ENCODE assay signal across 28 mouse cellular contexts in the genomic region with DNA sequence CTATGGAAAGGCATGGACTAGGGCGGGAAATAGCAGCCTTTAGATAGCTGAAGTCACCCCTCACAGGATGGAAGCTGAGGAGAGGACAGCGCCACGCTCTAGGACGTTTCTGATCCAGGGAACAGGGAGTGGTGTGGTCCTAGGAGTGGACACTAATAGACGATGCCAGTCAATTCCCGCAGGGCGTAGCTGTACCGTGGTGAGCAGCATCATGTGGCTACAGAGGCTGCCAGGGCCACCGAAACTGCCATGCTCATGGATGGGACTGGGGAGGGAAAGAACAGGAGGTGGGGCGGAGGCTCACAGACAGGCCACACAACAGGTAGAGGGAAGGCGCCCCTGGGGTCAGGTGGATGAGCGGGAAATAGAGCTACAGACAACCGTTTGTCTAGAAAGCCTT.
A peak's percentile ranks its signal among the peaks of the same experiment; 100 is the strongest.
DNase-seq lines count a peak whose midpoint lies in the region; ATAC-seq and TF ChIP-seq lines count a peak whose summit lies in the region.
"Had no signal": no experiment of that assay in that cellular context is flagged by ENCODE, and none has a peak within 500 bp of the region (broad histone marks: within the 10 kb centered on the region; RNA-seq: fewer than 3 reads in every experiment).

No protein-coding gene starts in this region.

- H3K9ac ChIP-seq in forebrain, embryonic 15.5 days (replicated peaks) = no peak overlapping the region
- H3K9ac ChIP-seq in heart, embryonic 13.5 days = no peak overlapping the region
- H3K9ac ChIP-seq in liver, embryonic 12.5 days = no peak overlapping the region
- no peak overlapping the region for H3K9ac ChIP-seq in liver, embryonic 15.5 days
- H3K9ac ChIP-seq: embryonic facial prominence, embryonic 13.5 days; forebrain, embryonic 12.5 days; kidney, embryonic 15.5 days; limb, embryonic 12.5 days; liver, embryonic 14.5 days; lung, embryonic 15.5 days; midbrain, embryonic 15.5 days; neural tube, embryonic 15.5 days; stomach, embryonic 15.5 days had no signal

- no peak overlapping the region for H3K4me2 ChIP-seq in forebrain, embryonic 15.5 days (replicated peaks)
- no peak overlapping the region for H3K4me2 ChIP-seq in heart, embryonic 13.5 days
- H3K4me2 ChIP-seq in liver, embryonic 12.5 days = peak overlapping the region; percentile 41
- H3K4me2 ChIP-seq in liver, embryonic 15.5 days = 0 out of 2 replicates have a peak overlapping the region, but pooled peaks have one; percentile 20
- H3K4me2 ChIP-seq: embryonic facial prominence, embryonic 13.5 days; forebrain, embryonic 12.5 days; kidney, embryonic 15.5 days; limb, embryonic 12.5 days; lung, embryonic 15.5 days; midbrain, embryonic 15.5 days; neural tube, embryonic 15.5 days; stomach, embryonic 15.5 days had no signal

- TF ChIP-seq CTCF in left cerebral cortex, adult 2 months (IDR thresholded peaks at IDR 0.05) = no peak

- 92% methylated on average over 13 of the region's 13 CpGs for WGBS in forebrain, embryonic 10.5 days
- 90% methylated on average over 13 of the region's 13 CpGs for WGBS in forebrain, embryonic 15.5 days
- 77% methylated on average over 13 of the region's 13 CpGs for WGBS in heart, embryonic 13.5 days
- 77% methylated on average over 13 of the region's 13 CpGs for WGBS in liver, embryonic 12.5 days (ENCODE audit: insufficient replicate concordance)
- WGBS in liver, embryonic 15.5 days (ENCODE audit: insufficient replicate concordance) = 81% methylated on average over 13 of the region's 13 CpGs

- intact Hi-C loops in heart, postnatal 14 days (cut with DNase I) = no loop called here
- intact Hi-C loops in left cerebral cortex, adult 2 months (cut with DNase I) = no loop called here

- no peak overlapping the region for H3K4me3 ChIP-seq in forebrain, embryonic 10.5 days
- H3K4me3 ChIP-seq in forebrain, embryonic 15.5 days = no peak overlapping the region
- H3K4me3 ChIP-seq in heart, embryonic 13.5 days = no peak overlapping the region
- no peak overlapping the region for H3K4me3 ChIP-seq in liver, embryonic 12.5 days
- H3K4me3 ChIP-seq in liver, embryonic 15.5 days (replicated peaks) = no peak overlapping the region
- no peak overlapping the region for H3K4me3 ChIP-seq in left cerebral cortex, adult 2 months
- H3K4me3 ChIP-seq: embryonic facial prominence, embryonic 13.5 days; erythroblast, embryonic 14.5 days; forebrain, embryonic 12.5 days; heart, adult 2 months; kidney, embryonic 15.5 days; limb, embryonic 12.5 days; lung, embryonic 15.5 days; midbrain, embryonic 15.5 days; neural tube, embryonic 15.5 days; stomach, embryonic 15.5 days had no signal

- peaks cover 73% of the 10 kb centered on the region for H3K4me1 ChIP-seq in forebrain, embryonic 10.5 days
- H3K4me1 ChIP-seq in forebrain, embryonic 15.5 days = peaks cover 41% of the 10 kb centered on the region
- H3K4me1 ChIP-seq in heart, embryonic 13.5 days = peaks cover 62% of the 10 kb centered on the region
- peaks cover 41% of the 10 kb centered on the region for H3K4me1 ChIP-seq in liver, embryonic 12.5 days
- peaks cover 35% of the 10 kb centered on the region for H3K4me1 ChIP-seq in liver, embryonic 15.5 days (replicated peaks)

- DNase-seq in forebrain, embryonic 10.5 days (ENCODE audit: extremely low spot score, low spot score) = no peak
- no peak for DNase-seq in heart, postnatal 14 days
- DNase-seq in liver = no peak
- no peak for DNase-seq in left cerebral cortex, adult 2 months (ENCODE audit: extremely low spot score in 1 of 2, low spot score in 2 of 2)
- DNase-seq: adrenal gland, postnatal 25 days; cerebellum, adult 11-12 months; embryo, embryonic 11 days; gastrocnemius, postnatal 36 days; heart, adult 2 months; kidney, adult 18-20 months; kidney, postnatal 25 days; right cerebral cortex, postnatal 25 days had no signal

- H3K27me3 ChIP-seq in forebrain, embryonic 10.5 days (ENCODE audit: poor library complexity, severe bottlenecking) = no peaks in the 10 kb centered on the region
- H3K27me3 ChIP-seq in forebrain, embryonic 15.5 days = no peaks in the 10 kb centered on the region
- H3K27me3 ChIP-seq in heart, embryonic 13.5 days (replicated peaks) = no peaks in the 10 kb centered on the region
- H3K27me3 ChIP-seq in liver, embryonic 12.5 days (replicated peaks) = no peaks in the 10 kb centered on the region
- no peaks in the 10 kb centered on the region for H3K27me3 ChIP-seq in liver, embryonic 15.5 days
- H3K27me3 ChIP-seq: embryonic facial prominence, embryonic 13.5 days; forebrain, embryonic 12.5 days; kidney, embryonic 15.5 days; limb, embryonic 12.5 days; lung, embryonic 15.5 days; midbrain, embryonic 15.5 days; neural tube, embryonic 15.5 days; stomach, embryonic 15.5 days had no signal

- peak overlapping the region; percentile 45 for H3K27ac ChIP-seq in forebrain, embryonic 10.5 days
- no peak overlapping the region for H3K27ac ChIP-seq in forebrain, embryonic 15.5 days (replicated peaks)
- H3K27ac ChIP-seq in heart, embryonic 13.5 days (replicated peaks) = 0 out of 2 replicates have a peak overlapping the region, but pooled peaks have one; percentile 3
- H3K27ac ChIP-seq in liver, embryonic 12.5 days = no peak overlapping the region
- H3K27ac ChIP-seq in liver, embryonic 15.5 days (replicated peaks) = no peak overlapping the region
- H3K27ac ChIP-seq in left cerebral cortex, adult 2 months = no peak overlapping the region
- H3K27ac ChIP-seq: heart, adult 2 months; kidney, embryonic 15.5 days; limb, embryonic 12.5 days; liver, embryonic 14.5 days; lung, embryonic 15.5 days; midbrain, embryonic 15.5 days; neural tube, embryonic 15.5 days; stomach, embryonic 15.5 days had no signal

- H3K36me3 ChIP-seq in forebrain, embryonic 10.5 days (replicated peaks) = peaks cover 17% of the 10 kb centered on the region; the same call in 1 of the 2 replicates
- H3K36me3 ChIP-seq in forebrain, embryonic 15.5 days = no peaks in the 10 kb centered on the region
- peaks cover 8% of the 10 kb centered on the region for H3K36me3 ChIP-seq in heart, embryonic 13.5 days
- no peaks in the 10 kb centered on the region for H3K36me3 ChIP-seq in liver, embryonic 12.5 days
- no peaks in the 10 kb centered on the region for H3K36me3 ChIP-seq in liver, embryonic 15.5 days (replicated peaks)
- H3K36me3 ChIP-seq: kidney, embryonic 15.5 days; lung, embryonic 15.5 days; midbrain, embryonic 15.5 days; neural tube, embryonic 15.5 days had no signal

- no peak for ATAC-seq in forebrain, embryonic 15.5 days (replicated peaks)
- ATAC-seq in heart, embryonic 13.5 days (ENCODE audit: extremely low read depth, insufficient number of reproducible peaks, low FRiP score, low TSS enrichment) = no peak
- ATAC-seq in liver, embryonic 12.5 days = no peak; the same call in 1 of the 2 replicates
- ATAC-seq in liver, embryonic 15.5 days (ENCODE audit: insufficient read depth) = no peak
- ATAC-seq: CD4-positive, CD25-positive, alpha-beta regulatory T cell, adult 4 months; hindbrain, embryonic 16.5 days; midbrain, embryonic 15.5 days had no signal

- peaks cover 4% of the 10 kb centered on the region; the same call in 1 of the 2 replicates for H3K9me3 ChIP-seq in forebrain, embryonic 10.5 days
- no peaks in the 10 kb centered on the region for H3K9me3 ChIP-seq in forebrain, embryonic 15.5 days
- H3K9me3 ChIP-seq in heart, embryonic 13.5 days = no peaks in the 10 kb centered on the region
- H3K9me3 ChIP-seq in liver, embryonic 12.5 days (replicated peaks) = no peaks in the 10 kb centered on the region
- H3K9me3 ChIP-seq in liver, embryonic 15.5 days (replicated peaks) = no peaks in the 10 kb centered on the region
- H3K9me3 ChIP-seq: embryonic facial prominence, embryonic 13.5 days; forebrain, embryonic 12.5 days; kidney, embryonic 15.5 days; limb, embryonic 12.5 days; lung, embryonic 15.5 days; midbrain, embryonic 15.5 days; neural tube, embryonic 15.5 days; stomach, embryonic 15.5 days had no signal

Comparison
In these comparisons a context has a peak if more than half of its experiments do, and no peak if none do; other contexts are left out.
1. H3K27ac ChIP-seq: peak in forebrain, embryonic 10.5 days (single experiment) and heart, embryonic 13.5 days (single experiment); none in forebrain, embryonic 15.5 days (single experiment), liver, embryonic 12.5 days (single experiment), liver, embryonic 15.5 days (single experiment) and left cerebral cortex, adult 2 months (single experiment).
2. H3K4me2 ChIP-seq: peak in liver, embryonic 12.5 days (single experiment) and liver, embryonic 15.5 days (single experiment); none in forebrain, embryonic 15.5 days (single experiment) and heart, embryonic 13.5 days (single experiment).